Mouse (Mus musculus): Measurements from ENCODE around the gene Klhl23. TPM values are rescaled to one million over a fixed set of nuclear protein-coding genes. Genes with fewer than 3 reads are reported as not detected.

Gene Klhl23
- polyA plus RNA-seq, 1 experiment from 2014 or later = 31.3 TPM

GRCm38 (mm10) chr2:69837244-69837967 lies 15.7 kb downstream of the Klhl23 start:
- Histone ChIP-seq H3K9me3 (replicated peaks) (no peaks in the 10 kb centered on the region), H3K4me2 (no peak overlapping the region), H3K9ac (no peak overlapping the region), H3K4me1 (no peaks in the 10 kb centered on the region), H3K27me3 (replicated peaks) (no peaks in the 10 kb centered on the region), H3K27ac (no peak overlapping the region), H3K4me3 (no peak overlapping the region), H3K36me3 (peaks cover 48% of the 10 kb centered on the region)
- no peak for ATAC-seq
- 75% methylated on average over 7 of the region's 7 CpGs for WGBS (ENCODE audit: insufficient replicate concordance)

- Histone ChIP-seq H3K27ac (no peak overlapping the region), H3K4me2 (no peak overlapping the region), H3K4me1 (no peaks in the 10 kb centered on the region), H3K4me3 (no peak overlapping the region), H3K36me3 (peaks cover 42% of the 10 kb centered on the region), H3K27me3 (replicated peaks) (no peaks in the 10 kb centered on the region), H3K9me3 (replicated peaks) (no peaks in the 10 kb centered on the region), H3K9ac (no peak overlapping the region)
- 39% methylated on average over 3 of the region's 3 CpGs for WGBS (ENCODE audit: insufficient replicate concordance)
- 0 out of 2 replicates have a peak, but pooled peaks have one; percentile 37 for ATAC-seq
Measured at GRCm38 (mm10) chr2:69837996-69838395, 16.3 kb downstream of the Klhl23 start.

- ATAC-seq = no peak
- Histone ChIP-seq H3K4me1 (no peaks in the 10 kb centered on the region), H3K4me2 (no peak overlapping the region), H3K36me3 (peaks cover 35% of the 10 kb centered on the region), H3K9me3 (replicated peaks) (no peaks in the 10 kb centered on the region), H3K4me3 (no peak overlapping the region), H3K27ac (no peak overlapping the region), H3K9ac (no peak overlapping the region), H3K27me3 (replicated peaks) (no peaks in the 10 kb centered on the region)
Measured at GRCm38 (mm10) chr2:69838707-69839106, 17.0 kb downstream of the Klhl23 start.

- WGBS (ENCODE audit: insufficient replicate concordance) = 44% methylated on average over 6 of the region's 6 CpGs
- Histone ChIP-seq H3K9me3 (replicated peaks) (no peaks in the 10 kb centered on the region), H3K27ac (no peak overlapping the region), H3K4me2 (no peak overlapping the region), H3K4me1 (no peaks in the 10 kb centered on the region), H3K9ac (no peak overlapping the region), H3K36me3 (peaks cover 20% of the 10 kb centered on the region), H3K4me3 (no peak overlapping the region), H3K27me3 (replicated peaks) (no peaks in the 10 kb centered on the region)
- no peak for ATAC-seq
Measured at GRCm38 (mm10) chr2:69840261-69840660, 18.5 kb downstream of the Klhl23 start.

- Histone ChIP-seq H3K27ac (no peak overlapping the region), H3K4me2 (no peak overlapping the region), H3K9me3 (replicated peaks) (no peaks in the 10 kb centered on the region), H3K36me3 (no peaks in the 10 kb centered on the region), H3K4me3 (no peak overlapping the region), H3K4me1 (peaks cover 11% of the 10 kb centered on the region), H3K27me3 (replicated peaks) (no peaks in the 10 kb centered on the region), H3K9ac (no peak overlapping the region)
- no peak for ATAC-seq
- WGBS (ENCODE audit: insufficient replicate concordance) = 62% methylated on average over 6 of the region's 6 CpGs
Measured at GRCm38 (mm10) chr2:69849215-69849614, 27.5 kb downstream of the Klhl23 start.

- H3K27me3 ChIP-seq (replicated peaks) = no peaks in the 10 kb centered on the region
- H3K9ac ChIP-seq = no peak overlapping the region
- peak; percentile 84 for ATAC-seq
- WGBS (ENCODE audit: insufficient replicate concordance) = 53% methylated on average over 2 of the region's 2 CpGs
- H3K36me3 ChIP-seq = no peaks in the 10 kb centered on the region
- H3K27ac ChIP-seq = no peak overlapping the region
- peaks cover 30% of the 10 kb centered on the region for H3K4me1 ChIP-seq
- H3K9me3 ChIP-seq (replicated peaks) = no peaks in the 10 kb centered on the region
- H3K4me3 ChIP-seq = no peak overlapping the region
- no peak overlapping the region for H3K4me2 ChIP-seq
Measured at GRCm38 (mm10) chr2:69851427-69852058, 29.8 kb downstream of the Klhl23 start.

- WGBS (ENCODE audit: insufficient replicate concordance) = 26% methylated on average over 8 of the region's 8 CpGs
- Histone ChIP-seq H3K36me3 (no peaks in the 10 kb centered on the region), H3K27me3 (replicated peaks) (no peaks in the 10 kb centered on the region), H3K9ac (no peak overlapping the region), H3K9me3 (replicated peaks) (no peaks in the 10 kb centered on the region), H3K4me3 (no peak overlapping the region), H3K4me1 (peaks cover 38% of the 10 kb centered on the region), H3K4me2 (no peak overlapping the region), H3K27ac (no peak overlapping the region)
- no peak for ATAC-seq
Measured at GRCm38 (mm10) chr2:69856392-69856791, 34.6 kb downstream of the Klhl23 start.

GRCm38 (mm10) chr2:69857882-69858281 lies 36.1 kb downstream of the Klhl23 start:
- no peak overlapping the region for H3K27ac ChIP-seq
- no peaks in the 10 kb centered on the region for H3K27me3 ChIP-seq (replicated peaks)
- WGBS (ENCODE audit: insufficient replicate concordance) = 62% methylated on average over 1 of the region's 1 CpGs
- no peaks in the 10 kb centered on the region for H3K36me3 ChIP-seq
- no peak overlapping the region for H3K4me3 ChIP-seq
- H3K9ac ChIP-seq = no peak overlapping the region
- no peak for ATAC-seq
- H3K4me2 ChIP-seq = no peak overlapping the region
- H3K9me3 ChIP-seq (replicated peaks) = no peaks in the 10 kb centered on the region
- H3K4me1 ChIP-seq = peaks cover 37% of the 10 kb centered on the region

GRCm38 (mm10) chr2:69860972-69861452 lies 39.3 kb downstream of the Klhl23 start:
- H3K27ac ChIP-seq = peak overlapping the region; percentile 92
- no peaks in the 10 kb centered on the region for H3K9me3 ChIP-seq (replicated peaks)
- peak overlapping the region; percentile 99 for H3K9ac ChIP-seq
- peaks cover 38% of the 10 kb centered on the region for H3K4me1 ChIP-seq
- H3K36me3 ChIP-seq = peaks cover 20% of the 10 kb centered on the region
- WGBS (ENCODE audit: insufficient replicate concordance) = 5% methylated on average over 13 of the region's 13 CpGs
- peak overlapping the region; percentile 76 for H3K4me2 ChIP-seq
- ATAC-seq = peak; percentile 78
- H3K4me3 ChIP-seq = peak overlapping the region; percentile 100
- H3K27me3 ChIP-seq (replicated peaks) = no peaks in the 10 kb centered on the region

- H3K9ac ChIP-seq = peak within 1 kb of the TSS; percentile 99
- H3K27me3 ChIP-seq (replicated peaks) = no peaks in the 10 kb centered on the region
- H3K4me1 ChIP-seq = peaks cover 32% of the 10 kb centered on the region
- H3K4me2 ChIP-seq = peak within 1 kb of the TSS; percentile 76
- H3K36me3 ChIP-seq = peaks cover 25% of the 10 kb centered on the region
- no peaks in the 10 kb centered on the region for H3K9me3 ChIP-seq (replicated peaks)
- under 1% methylated on average over 66 of the region's 66 CpGs for WGBS (ENCODE audit: insufficient replicate concordance)
- H3K4me3 ChIP-seq = peak within 1 kb of the TSS; percentile 100
- peak within 1 kb of the TSS; percentile 92 for H3K27ac ChIP-seq
- ATAC-seq = peak; percentile 95
Measured at GRCm38 (mm10) chr2:69861485-69862091, 39.8 kb downstream of the Klhl23 start, which contains the start of gene Ssb. Ssb (plus strand) TSS chr2:69861562.

- Histone ChIP-seq H3K27ac (peak overlapping the region; percentile 92), H3K4me2 (peak overlapping the region; percentile 76), H3K36me3 (peaks cover 30% of the 10 kb centered on the region), H3K4me3 (peak overlapping the region; percentile 100), H3K4me1 (peaks cover 29% of the 10 kb centered on the region), H3K9me3 (replicated peaks) (no peaks in the 10 kb centered on the region), H3K9ac (peak overlapping the region; percentile 99), H3K27me3 (replicated peaks) (no peaks in the 10 kb centered on the region)
- WGBS (ENCODE audit: insufficient replicate concordance) = 2% methylated on average over 13 of the region's 13 CpGs
- no peak for ATAC-seq
Measured at GRCm38 (mm10) chr2:69862117-69862657, 40.4 kb downstream of the Klhl23 start.

GRCm38 (mm10) chr2:69883990-69884391 lies 62.2 kb downstream of the Klhl23 start:
- Histone ChIP-seq H3K4me2 (peak overlapping the region; percentile 70), H3K9ac (peak overlapping the region; percentile 86), H3K9me3 (replicated peaks) (no peaks in the 10 kb centered on the region), H3K4me3 (peak overlapping the region; percentile 72), H3K4me1 (peaks cover 18% of the 10 kb centered on the region), H3K27ac (peak overlapping the region; percentile 82), H3K27me3 (replicated peaks) (no peaks in the 10 kb centered on the region), H3K36me3 (peaks cover 16% of the 10 kb centered on the region)
- 26% methylated on average over 2 of the region's 2 CpGs for WGBS (ENCODE audit: insufficient replicate concordance)
- ATAC-seq = no peak
